In genomic region chr5:127336908-127337265, GRCm38 (mm10) we compare ENCODE assay signal across 11 mouse cellular contexts.
DNase-seq lines count a peak whose midpoint lies in the region; ATAC-seq and TF ChIP-seq lines count a peak whose summit lies in the region.
"Had no signal": no experiment of that assay in that cellular context is flagged by ENCODE, and none has a peak within 500 bp of the region (broad histone marks: within the 10 kb centered on the region; RNA-seq: fewer than 3 reads in every experiment).

No protein-coding gene starts in this region.

- 0 out of 2 replicates have a peak overlapping the region, but pooled peaks have one; percentile 13 for H3K4me3 ChIP-seq in E14TG2a.4 (replicated peaks; ENCODE audit: low read length)
- H3K4me3 ChIP-seq in forebrain, embryonic 16.5 days (replicated peaks; ENCODE audit: low read length), result no peak overlapping the region
- peak overlapping the region; percentile 38; the same call in 1 of the 2 replicates for H3K4me3 ChIP-seq in midbrain, embryonic 10.5 days

- TF ChIP-seq CTCF in E14TG2a.4 (conservative IDR thresholded peaks at IDR 0.05; ENCODE audit: low read length), result no peak

- H3K9ac ChIP-seq in forebrain, embryonic 16.5 days (replicated peaks; ENCODE audit: low read depth, low read length), result 0 out of 2 replicates have a peak overlapping the region, but pooled peaks have one; percentile 20

- H3K4me1 ChIP-seq in E14TG2a.4 (replicated peaks; ENCODE audit: low read depth, low read length), result peaks cover 48% of the 10 kb centered on the region
- H3K4me1 ChIP-seq in forebrain, embryonic 16.5 days (replicated peaks; ENCODE audit: control insufficient read depth, insufficient read depth, low read length), result peaks cover 28% of the 10 kb centered on the region
- H3K4me1 ChIP-seq in midbrain, embryonic 10.5 days, result peaks cover 71% of the 10 kb centered on the region

- WGBS in forebrain, embryonic 16.5 days, result 13% methylated on average over 5 of the region's 5 CpGs
- 8% methylated on average over 5 of the region's 5 CpGs for WGBS in midbrain, embryonic 10.5 days

- H3K9me3 ChIP-seq in E14TG2a.4 (ENCODE audit: low read length), result no peaks in the 10 kb centered on the region
- no peaks in the 10 kb centered on the region for H3K9me3 ChIP-seq in forebrain, embryonic 16.5 days (ENCODE audit: control insufficient read depth, low read length)
- H3K9me3 ChIP-seq in midbrain, embryonic 10.5 days (replicated peaks), result no peaks in the 10 kb centered on the region

- ATAC-seq in forebrain, embryonic 16.5 days, result no peak

- no peak overlapping the region for H3K27ac ChIP-seq in forebrain, embryonic 16.5 days (ENCODE audit: low read length)
- peak overlapping the region; percentile 85 for H3K27ac ChIP-seq in midbrain, embryonic 10.5 days (replicated peaks)

- peaks cover 32% of the 10 kb centered on the region for H3K27me3 ChIP-seq in E14TG2a.4 (ENCODE audit: insufficient read depth, low read length)
- H3K27me3 ChIP-seq in forebrain, embryonic 16.5 days (replicated peaks; ENCODE audit: control insufficient read depth, insufficient read depth, low read length), result no peaks in the 10 kb centered on the region
- no peaks in the 10 kb centered on the region for H3K27me3 ChIP-seq in midbrain, embryonic 10.5 days (ENCODE audit: low read depth, poor library complexity, severe bottlenecking)

- peak; percentile 54 for DNase-seq in embryo, embryonic 10.5 days (ENCODE audit: low spot score)
- DNase-seq in midbrain, embryonic 10.5 days (ENCODE audit: low spot score), result peak; percentile 41
- no peak for DNase-seq in adrenal gland, adult 18-20 months (ENCODE audit: low spot score in 2 of 2)
- no peak for DNase-seq in urinary bladder, adult 18-20 months (ENCODE audit: low spot score in 2 of 2)
- DNase-seq in spleen, postnatal 14 days (ENCODE audit: low spot score in 2 of 2), result no peak
- DNase-seq: cerebellum, adult 11-12 months; lung, postnatal 14 days; thymus, postnatal 25 days had no signal

- peak overlapping the region; percentile 35; the same call in 1 of the 2 replicates for H3K4me2 ChIP-seq in forebrain, embryonic 16.5 days (ENCODE audit: low read length)

- no peaks in the 10 kb centered on the region for H3K36me3 ChIP-seq in E14TG2a.4 (ENCODE audit: insufficient read depth, low read length)
- H3K36me3 ChIP-seq in forebrain, embryonic 16.5 days (ENCODE audit: control insufficient read depth, insufficient read depth), result no peaks in the 10 kb centered on the region
- H3K36me3 ChIP-seq in midbrain, embryonic 10.5 days, result no peaks in the 10 kb centered on the region
- H3K36me3 ChIP-seq: G1E had no signal

Comparison
In these comparisons a context has a peak if more than half of its experiments do, and no peak if none do; other contexts are left out.
1. DNase-seq: peak in embryo, embryonic 10.5 days (single experiment) and midbrain, embryonic 10.5 days (single experiment); none in adrenal gland, adult 18-20 months (0 of 2), urinary bladder, adult 18-20 months (0 of 2) and spleen, postnatal 14 days (0 of 2).